Comparison of ENCODE assay signal across 15 mouse cellular contexts in genomic region chr6:6205599-6206165, GRCm38 (mm10).
"Had no signal": no experiment of that assay in that cellular context is flagged by ENCODE, and none has a peak within 500 bp of the region (broad histone marks: within the 10 kb centered on the region; RNA-seq: fewer than 3 reads in every experiment).

No protein-coding gene starts in this region.

- H3K4me1 ChIP-seq: limb, embryonic 10.5 days; midbrain, embryonic 12.5 days; neural tube, embryonic 13.5 days had no signal

- H3K9ac ChIP-seq: liver, embryonic 14.5 days; midbrain, embryonic 12.5 days; neural tube, embryonic 13.5 days; stomach, embryonic 15.5 days had no signal

- H3K9me3 ChIP-seq: limb, embryonic 10.5 days; midbrain, embryonic 12.5 days; neural tube, embryonic 13.5 days; stomach, embryonic 15.5 days had no signal

- H3K27ac ChIP-seq: layer of hippocampus, adult 2 months; left cerebral cortex, adult 2 months; limb, embryonic 10.5 days; liver, embryonic 14.5 days; macrophage; midbrain, embryonic 12.5 days; neural tube, embryonic 13.5 days; stomach, embryonic 15.5 days had no signal

- DNase-seq: kidney, postnatal 4 days; lung, adult 2 months; lung, postnatal 10 days; retina, postnatal 1 day; right cerebral cortex, postnatal 14 days; thymus, postnatal 4 days had no signal

- H3K4me2 ChIP-seq: midbrain, embryonic 12.5 days; neural tube, embryonic 13.5 days; stomach, embryonic 15.5 days had no signal

- ATAC-seq: midbrain, embryonic 16.5 days had no signal

- H3K27me3 ChIP-seq: midbrain, embryonic 12.5 days; neural tube, embryonic 13.5 days; stomach, embryonic 15.5 days had no signal

- H3K36me3 ChIP-seq: neural tube, embryonic 13.5 days; stomach, embryonic 15.5 days had no signal

- H3K4me3 ChIP-seq: layer of hippocampus, adult 2 months; left cerebral cortex, adult 2 months; limb, embryonic 10.5 days; midbrain, embryonic 12.5 days; neural tube, embryonic 13.5 days; stomach, embryonic 15.5 days had no signal
